Mouse (Mus musculus): Measurements from ENCODE around the gene Pygm.

- TF ChIP-seq CTCF (IDR thresholded peaks at IDR 0.05; ENCODE audit: low read depth): no peak
- TF ChIP-seq EP300 (IDR thresholded peaks at IDR 0.05; ENCODE audit: low read depth): no peak
Measured at GRCm38 (mm10) chr19:6384128-6384527, at the start of gene Pygm.
